Mouse (Mus musculus) forebrain, embryonic 13.5 days (tissue): ENCODE data around the gene Nkx2-2. TPM values are rescaled to one million over a fixed set of nuclear protein-coding genes. Genes with fewer than 3 reads are reported as not detected.
A peak's percentile ranks its signal among the peaks of the same experiment; 100 is the strongest.

Experiments
- ATAC-seq: fragments of 200-750 bp; cut with Nextera tagmentation; 2 replicates; pipeline ENCODE4 v1.8.0; 2017
- H3K27ac ChIP-seq: fragments of 300-500 bp; sonication (generic); 2 replicates; pipeline ENCODE4 v1.5.1; 2015; ENCODE audit warnings: inconsistent platforms, mild to moderate bottlenecking, moderate library complexity
- H3K27me3 ChIP-seq: fragments of 300-500 bp; sonication (generic); 2 replicates; pipeline ENCODE4 v1.6.1; 2015; ENCODE audit warnings: mild to moderate bottlenecking, inconsistent platforms
- H3K36me3 ChIP-seq: fragments of 300-500 bp; sonication (generic); 2 replicates; pipeline ENCODE4 v1.6.1; 2015; ENCODE audit warnings: mild to moderate bottlenecking, inconsistent platforms; ENCODE audit not compliant: poor library complexity, severe bottlenecking
- H3K4me1 ChIP-seq: fragments of 300-500 bp; sonication (generic); 2 replicates; pipeline ENCODE4 v1.6.1; 2015; ENCODE audit warnings: inconsistent platforms
- H3K4me2 ChIP-seq: fragments of 300-500 bp; sonication (generic); 2 replicates; pipeline ENCODE4 v1.6.1; 2015; ENCODE audit warnings: inconsistent platforms, mild to moderate bottlenecking, moderate library complexity
- H3K4me3 ChIP-seq: fragments of 300-500 bp; sonication (generic); 2 replicates; pipeline ENCODE4 v1.5.1; 2015; ENCODE audit warnings: mild to moderate bottlenecking, inconsistent platforms
- H3K9ac ChIP-seq: fragments of 300-500 bp; sonication (generic); 2 replicates; pipeline ENCODE4 v1.6.1; 2015; ENCODE audit warnings: mild to moderate bottlenecking, inconsistent platforms
- H3K9me3 ChIP-seq: fragments of 300-500 bp; sonication (generic); replicated peaks from 2 replicates; pipeline ENCODE4 v1.6.1; 2016; ENCODE audit warnings: inconsistent platforms
- WGBS: fragments of 180-500 bp; shearing (Covaris S2); methylation state at CpG from one replicate; pipeline ENCODE4 v1.1.7; 2015; 5-methylcytosine and 5-hydroxymethylcytosine counted together
- polyA plus RNA-seq: library from polyadenylated mRNA; unstranded; fragments of >200 nt; fragmentation: Nextera tagmentation; extraction: Ambion mirVana; gene quantifications from 2 replicates; pipeline ENCODE4 v1.2.1, GENCODE M21; 2015

Nkx2-2 gene
- polyA plus RNA-seq, 1 experiment from 2014 or later = 3.1 TPM

- Histone ChIP-seq H3K27me3 (peaks cover 95% of the 10 kb centered on the region), H3K9ac (no peak overlapping the region), H3K4me2 (peak overlapping the region; percentile 28; the same call in 1 of the 2 replicates), H3K36me3 (no peaks in the 10 kb centered on the region), H3K9me3 (no peaks in the 10 kb centered on the region), H3K27ac (no peak overlapping the region), H3K4me1 (peaks cover 36% of the 10 kb centered on the region), H3K4me3 (peak overlapping the region; percentile 4; the same call in 1 of the 2 replicates)
- under 1% methylated on average over 28 of the region's 33 CpGs for WGBS
- no peak for ATAC-seq
Measured at GRCm38 (mm10) chr2:147187061-147187870, 6.8 kb downstream of the Nkx2-2 start.

GRCm38 (mm10) chr2:147186261-147186681 lies 7.8 kb downstream of the Nkx2-2 start:
- 0 out of 2 replicates have a peak overlapping the region, but pooled peaks have one; percentile 2 for H3K9ac ChIP-seq
- H3K27ac ChIP-seq = no peak overlapping the region
- peak overlapping the region; percentile 42; the same call in 1 of the 2 replicates for H3K4me2 ChIP-seq
- peak; percentile 22; the same call in 1 of the 2 replicates for ATAC-seq
- peaks cover 36% of the 10 kb centered on the region for H3K4me1 ChIP-seq
- WGBS = under 1% methylated on average over 25 of the region's 25 CpGs
- no peaks in the 10 kb centered on the region for H3K36me3 ChIP-seq
- H3K4me3 ChIP-seq = peak overlapping the region; percentile 17; the same call in 1 of the 2 replicates
- H3K27me3 ChIP-seq = peaks cover 96% of the 10 kb centered on the region
- H3K9me3 ChIP-seq = no peaks in the 10 kb centered on the region

- Histone ChIP-seq H3K27ac (no peak overlapping the region), H3K9ac (0 out of 2 replicates have a peak overlapping the region, but pooled peaks have one; percentile 2)
Measured at GRCm38 (mm10) chr2:147185561-147185960, 8.5 kb downstream of the Nkx2-2 start.

GRCm38 (mm10) chr2:147184071-147184990 lies 9.7 kb downstream of the Nkx2-2 start:
- no peak for ATAC-seq
- Histone ChIP-seq H3K4me1 (peaks cover 40% of the 10 kb centered on the region), H3K4me2 (peak overlapping the region; percentile 30), H3K27me3 (peaks cover 96% of the 10 kb centered on the region), H3K9ac (peak overlapping the region; percentile 30; the same call in 1 of the 2 replicates), H3K4me3 (peak overlapping the region; percentile 19), H3K9me3 (no peaks in the 10 kb centered on the region), H3K27ac (no peak overlapping the region), H3K36me3 (no peaks in the 10 kb centered on the region)
- 1% methylated on average over 59 of the region's 65 CpGs for WGBS

More at GRCm38 (mm10) chr2:147185561-147185960, 8.5 kb downstream of the Nkx2-2 start:
- no peaks in the 10 kb centered on the region for H3K9me3 ChIP-seq
- peak overlapping the region; percentile 23 for H3K4me3 ChIP-seq
- no peaks in the 10 kb centered on the region for H3K36me3 ChIP-seq
- H3K27me3 ChIP-seq = peaks cover 96% of the 10 kb centered on the region
- WGBS = 2% methylated on average over 23 of the region's 23 CpGs
- ATAC-seq = no peak
- peak overlapping the region; percentile 42 for H3K4me2 ChIP-seq
- H3K4me1 ChIP-seq = peaks cover 44% of the 10 kb centered on the region

GRCm38 (mm10) chr2:147183521-147183920 lies 10.5 kb downstream of the Nkx2-2 start:
- H3K9me3 ChIP-seq = no peaks in the 10 kb centered on the region
- H3K9ac ChIP-seq = no peak overlapping the region; the same call in 1 of the 2 replicates
- peaks cover 38% of the 10 kb centered on the region for H3K4me1 ChIP-seq
- no peak overlapping the region for H3K27ac ChIP-seq
- H3K4me3 ChIP-seq = peak overlapping the region; percentile 19
- H3K27me3 ChIP-seq = peaks cover 96% of the 10 kb centered on the region
- peak overlapping the region; percentile 30; the same call in 1 of the 2 replicates for H3K4me2 ChIP-seq
- H3K36me3 ChIP-seq = no peaks in the 10 kb centered on the region
- WGBS = under 1% methylated on average over 12 of the region's 12 CpGs
- no peak for ATAC-seq

- Histone ChIP-seq H3K4me3 (peak overlapping the region; percentile 4; the same call in 1 of the 2 replicates), H3K4me1 (peaks cover 42% of the 10 kb centered on the region), H3K4me2 (peak overlapping the region; percentile 18; the same call in 1 of the 2 replicates), H3K27ac (no peak overlapping the region), H3K9ac (peak overlapping the region; percentile 30; the same call in 1 of the 2 replicates), H3K9me3 (no peaks in the 10 kb centered on the region), H3K36me3 (no peaks in the 10 kb centered on the region), H3K27me3 (peaks cover 96% of the 10 kb centered on the region)
- ATAC-seq = no peak
- WGBS = 4% methylated on average over 25 of the region's 25 CpGs
Measured at GRCm38 (mm10) chr2:147182709-147183260, 11.3 kb downstream of the Nkx2-2 start.

- Histone ChIP-seq H3K27me3 (peaks cover 94% of the 10 kb centered on the region), H3K4me2 (peak overlapping the region; percentile 18; the same call in 1 of the 2 replicates), H3K9me3 (no peaks in the 10 kb centered on the region), H3K27ac (no peak overlapping the region; the same call in 1 of the 2 replicates), H3K9ac (no peak overlapping the region; the same call in 1 of the 2 replicates), H3K4me1 (peaks cover 37% of the 10 kb centered on the region), H3K4me3 (peak overlapping the region; percentile 4; the same call in 1 of the 2 replicates), H3K36me3 (no peaks in the 10 kb centered on the region)
- ATAC-seq = no peak
- WGBS = 9% methylated on average over 18 of the region's 18 CpGs
Measured at GRCm38 (mm10) chr2:147181926-147182708, 11.9 kb downstream of the Nkx2-2 start.

- H3K9ac ChIP-seq = no peak overlapping the region
- H3K4me1 ChIP-seq = peaks cover 32% of the 10 kb centered on the region
- peak overlapping the region; percentile 37 for H3K4me2 ChIP-seq
- no peaks in the 10 kb centered on the region for H3K36me3 ChIP-seq
- ATAC-seq = no peak
- 9% methylated on average over 5 of the region's 5 CpGs for WGBS
- 0 out of 2 replicates have a peak overlapping the region, but pooled peaks have one; percentile 10 for H3K27ac ChIP-seq
- H3K9me3 ChIP-seq = no peaks in the 10 kb centered on the region
- H3K4me3 ChIP-seq = peak overlapping the region; percentile 11
- peaks cover 94% of the 10 kb centered on the region for H3K27me3 ChIP-seq
Measured at GRCm38 (mm10) chr2:147181304-147181665, 12.8 kb downstream of the Nkx2-2 start.

- Histone ChIP-seq H3K4me3 (peak overlapping the region; percentile 11), H3K9me3 (no peaks in the 10 kb centered on the region), H3K27ac (0 out of 2 replicates have a peak overlapping the region, but pooled peaks have one; percentile 10), H3K4me1 (peaks cover 28% of the 10 kb centered on the region), H3K4me2 (peak overlapping the region; percentile 37), H3K27me3 (peaks cover 91% of the 10 kb centered on the region), H3K9ac (no peak overlapping the region), H3K36me3 (no peaks in the 10 kb centered on the region)
- ATAC-seq = no peak
- 2% methylated on average over 32 of the region's 32 CpGs for WGBS
Measured at GRCm38 (mm10) chr2:147180649-147181303, 13.3 kb downstream of the Nkx2-2 start.
